Mouse (Mus musculus): ENCODE results near the gene Nfrkb. TPM values are rescaled to one million over a fixed set of nuclear protein-coding genes. Genes with fewer than 3 reads are reported as not detected.

The Nfrkb gene
- polyA plus RNA-seq (2016; fragmentation: Nextera tagmentation; extraction: Ambion mirVana): 20.2 and 22.0 TPM in 2 replicates

- Histone ChIP-seq H3K9me3 (no peaks in the 10 kb centered on the region), H3K4me1 (peaks cover 18% of the 10 kb centered on the region), H3K27ac (replicated peaks) (peak within 1 kb of the TSS; percentile 92), H3K27me3 (replicated peaks; ENCODE audit: low read depth, poor library complexity, severe bottlenecking) (no peaks in the 10 kb centered on the region), H3K36me3 (replicated peaks) (peaks cover 26% of the 10 kb centered on the region), H3K4me3 (peak within 1 kb of the TSS; percentile 98)
- DNase-seq (ENCODE audit: low spot score): peak; percentile 97
- WGBS: under 1% methylated on average over 45 of the region's 46 CpGs
These were observed at the start of gene Nfrkb for GRCm38 (mm10) chr9:31385947-31386354. TSS of gene Nfrkb (plus strand) at chr9:31386192.

GRCm38 (mm10) chr9:31344289-31344831 is 41.6 kb upstream of the Nfrkb start:
- H3K27ac ChIP-seq (replicated peaks): no peak overlapping the region
- H3K4me1 ChIP-seq: peaks cover 5% of the 10 kb centered on the region
- 73% methylated on average over 11 of the region's 11 CpGs for WGBS
- H3K36me3 ChIP-seq (replicated peaks): peaks cover 22% of the 10 kb centered on the region
- H3K4me3 ChIP-seq: no peak overlapping the region
- H3K27me3 ChIP-seq (replicated peaks; ENCODE audit: low read depth, poor library complexity, severe bottlenecking): no peaks in the 10 kb centered on the region
- DNase-seq (ENCODE audit: low spot score): no peak
- no peaks in the 10 kb centered on the region for H3K9me3 ChIP-seq

GRCm38 (mm10) chr9:31346575-31347080 is 39.4 kb upstream of the Nfrkb start:
- no peaks in the 10 kb centered on the region for H3K9me3 ChIP-seq
- H3K27me3 ChIP-seq (replicated peaks; ENCODE audit: low read depth, poor library complexity, severe bottlenecking): no peaks in the 10 kb centered on the region
- no peak for DNase-seq (ENCODE audit: low spot score)
- H3K4me1 ChIP-seq: peaks cover 5% of the 10 kb centered on the region
- 76% methylated on average over 15 of the region's 15 CpGs for WGBS
- H3K27ac ChIP-seq (replicated peaks): no peak overlapping the region
- peaks cover 15% of the 10 kb centered on the region for H3K36me3 ChIP-seq (replicated peaks)
- no peak overlapping the region for H3K4me3 ChIP-seq

- Histone ChIP-seq H3K36me3 (replicated peaks) (peaks cover 19% of the 10 kb centered on the region), H3K27ac (replicated peaks) (no peak overlapping the region; the same call in 1 of the 2 replicates), H3K27me3 (replicated peaks; ENCODE audit: low read depth, poor library complexity, severe bottlenecking) (no peaks in the 10 kb centered on the region), H3K9me3 (no peaks in the 10 kb centered on the region), H3K4me3 (no peak overlapping the region), H3K4me1 (peaks cover 5% of the 10 kb centered on the region)
- no peak for DNase-seq (ENCODE audit: low spot score)
- WGBS: 86% methylated on average over 4 of the region's 4 CpGs
These were observed 37.5 kb upstream of the Nfrkb start for GRCm38 (mm10) chr9:31348458-31348857.

- DNase-seq (ENCODE audit: low spot score): peak; percentile 74
- peaks cover 5% of the 10 kb centered on the region for H3K4me1 ChIP-seq
- peaks cover 21% of the 10 kb centered on the region for H3K36me3 ChIP-seq (replicated peaks)
- no peak overlapping the region for H3K27ac ChIP-seq (replicated peaks)
- H3K9me3 ChIP-seq: no peaks in the 10 kb centered on the region
- H3K4me3 ChIP-seq: no peak overlapping the region
- 73% methylated on average over 11 of the region's 11 CpGs for WGBS
- H3K27me3 ChIP-seq (replicated peaks; ENCODE audit: low read depth, poor library complexity, severe bottlenecking): no peaks in the 10 kb centered on the region
These were observed 37.1 kb upstream of the Nfrkb start for GRCm38 (mm10) chr9:31348915-31349314.

GRCm38 (mm10) chr9:31352716-31353115 is 33.3 kb upstream of the Nfrkb start:
- H3K4me1 ChIP-seq: no peaks in the 10 kb centered on the region
- H3K9me3 ChIP-seq: no peaks in the 10 kb centered on the region
- no peaks in the 10 kb centered on the region for H3K27me3 ChIP-seq (replicated peaks; ENCODE audit: low read depth, poor library complexity, severe bottlenecking)
- H3K27ac ChIP-seq (replicated peaks): no peak overlapping the region
- peaks cover 49% of the 10 kb centered on the region for H3K36me3 ChIP-seq (replicated peaks)
- WGBS: 82% methylated on average over 2 of the region's 2 CpGs
- no peak overlapping the region for H3K4me3 ChIP-seq
- no peak for DNase-seq (ENCODE audit: low spot score)

GRCm38 (mm10) chr9:31353518-31353917 is 32.5 kb upstream of the Nfrkb start:
- DNase-seq (ENCODE audit: low spot score): no peak
- Histone ChIP-seq H3K4me1 (no peaks in the 10 kb centered on the region), H3K9me3 (no peaks in the 10 kb centered on the region), H3K4me3 (no peak overlapping the region), H3K27me3 (replicated peaks; ENCODE audit: low read depth, poor library complexity, severe bottlenecking) (no peaks in the 10 kb centered on the region), H3K36me3 (replicated peaks) (peaks cover 57% of the 10 kb centered on the region), H3K27ac (replicated peaks) (no peak overlapping the region)
- WGBS: 89% methylated on average over 10 of the region's 10 CpGs

- 89% methylated on average over 7 of the region's 7 CpGs for WGBS
- Histone ChIP-seq H3K4me1 (no peaks in the 10 kb centered on the region), H3K27ac (replicated peaks) (no peak overlapping the region), H3K4me3 (no peak overlapping the region), H3K27me3 (replicated peaks; ENCODE audit: low read depth, poor library complexity, severe bottlenecking) (no peaks in the 10 kb centered on the region), H3K36me3 (replicated peaks) (peaks cover 59% of the 10 kb centered on the region), H3K9me3 (no peaks in the 10 kb centered on the region)
- DNase-seq (ENCODE audit: low spot score): no peak
These were observed 31.9 kb upstream of the Nfrkb start for GRCm38 (mm10) chr9:31354051-31354450.

GRCm38 (mm10) chr9:31363698-31364609 is 22.0 kb upstream of the Nfrkb start:
- DNase-seq (ENCODE audit: low spot score): no peak
- Histone ChIP-seq H3K36me3 (replicated peaks) (peaks cover 49% of the 10 kb centered on the region), H3K27ac (replicated peaks) (no peak overlapping the region), H3K4me3 (no peak overlapping the region), H3K4me1 (no peaks in the 10 kb centered on the region), H3K9me3 (no peaks in the 10 kb centered on the region), H3K27me3 (replicated peaks; ENCODE audit: low read depth, poor library complexity, severe bottlenecking) (no peaks in the 10 kb centered on the region)
- 91% methylated on average over 9 of the region's 9 CpGs for WGBS

- Histone ChIP-seq H3K9me3 (no peaks in the 10 kb centered on the region), H3K4me1 (no peaks in the 10 kb centered on the region), H3K27me3 (replicated peaks; ENCODE audit: low read depth, poor library complexity, severe bottlenecking) (no peaks in the 10 kb centered on the region), H3K27ac (replicated peaks) (no peak overlapping the region), H3K4me3 (no peak overlapping the region), H3K36me3 (replicated peaks) (peaks cover 40% of the 10 kb centered on the region)
- DNase-seq (ENCODE audit: low spot score): no peak
- 80% methylated on average over 8 of the region's 8 CpGs for WGBS
These were observed 20.9 kb upstream of the Nfrkb start for GRCm38 (mm10) chr9:31365086-31365485.

GRCm38 (mm10) chr9:31371740-31372139 is 14.3 kb upstream of the Nfrkb start:
- peaks cover 49% of the 10 kb centered on the region for H3K36me3 ChIP-seq (replicated peaks)
- H3K4me1 ChIP-seq: no peaks in the 10 kb centered on the region
- 93% methylated on average over 3 of the region's 3 CpGs for WGBS
- H3K4me3 ChIP-seq: no peak overlapping the region
- no peaks in the 10 kb centered on the region for H3K27me3 ChIP-seq (replicated peaks; ENCODE audit: low read depth, poor library complexity, severe bottlenecking)
- no peak for DNase-seq (ENCODE audit: low spot score)
- H3K27ac ChIP-seq (replicated peaks): no peak overlapping the region
- H3K9me3 ChIP-seq: peaks cover 12% of the 10 kb centered on the region; the same call in 1 of the 2 replicates

- no peaks in the 10 kb centered on the region for H3K4me1 ChIP-seq
- DNase-seq (ENCODE audit: low spot score): no peak
- peaks cover 44% of the 10 kb centered on the region for H3K36me3 ChIP-seq (replicated peaks)
- H3K27me3 ChIP-seq (replicated peaks; ENCODE audit: low read depth, poor library complexity, severe bottlenecking): no peaks in the 10 kb centered on the region
- peaks cover 12% of the 10 kb centered on the region; the same call in 1 of the 2 replicates for H3K9me3 ChIP-seq
- no peak overlapping the region for H3K4me3 ChIP-seq
- no peak overlapping the region for H3K27ac ChIP-seq (replicated peaks)
These were observed 9.3 kb upstream of the Nfrkb start for GRCm38 (mm10) chr9:31376661-31377060.
